Mouse (Mus musculus) limb, embryonic 14.5 days (tissue): Measurements from ENCODE around the gene Trub1. TPM values are rescaled to one million over a fixed set of nuclear protein-coding genes. Genes with fewer than 3 reads are reported as not detected.

Source experiments
- ATAC-seq: fragments of 200-750 bp; cut with Nextera tagmentation; 2 replicates; pipeline ENCODE4 v1.8.0; 2017; ENCODE audit warnings: low read depth, moderate number of reproducible peaks, moderate TSS enrichment; ENCODE audit not compliant: low FRiP score
- DNase-seq: peaks from one replicate; pipeline ENCODE4 v3.0.0-alpha.2; 2015; ENCODE audit warnings: low spot score
- H3K27ac ChIP-seq: fragments of 300-500 bp; sonication (generic); replicated peaks from 2 replicates; pipeline ENCODE4 v1.5.1; 2014; ENCODE audit warnings: low read depth, mild to moderate bottlenecking, low read length, moderate library complexity, mixed read lengths
- H3K27me3 ChIP-seq: fragments of 300-500 bp; sonication (generic); 2 replicates; pipeline ENCODE4 v1.6.1; 2014; ENCODE audit warnings: low read length, mixed read lengths; ENCODE audit not compliant: control insufficient read depth, insufficient read depth
- H3K36me3 ChIP-seq: fragments of 300-500 bp; sonication (generic); 2 replicates; pipeline ENCODE4 v1.6.1; 2014; ENCODE audit warnings: mild to moderate bottlenecking, low read length, moderate library complexity, mixed read lengths; ENCODE audit not compliant: control insufficient read depth, insufficient read depth
- H3K4me1 ChIP-seq: fragments of 300-500 bp; sonication (generic); 2 replicates; pipeline ENCODE4 v1.6.1; 2014; ENCODE audit warnings: antibody characterized with exemption, low read length, mixed read lengths; ENCODE audit not compliant: control insufficient read depth, insufficient read depth
- H3K4me2 ChIP-seq: fragments of 300-500 bp; sonication (generic); replicated peaks from 2 replicates; pipeline ENCODE4 v1.6.1; 2014; ENCODE audit warnings: low read depth, mild to moderate bottlenecking, low read length, moderate library complexity; ENCODE audit not compliant: severe bottlenecking
- H3K4me3 ChIP-seq: fragments of 300-500 bp; sonication (generic); replicated peaks from 2 replicates; pipeline ENCODE4 v1.5.1; 2014; ENCODE audit warnings: low read length
- H3K9ac ChIP-seq: fragments of 300-500 bp; sonication (generic); 2 replicates; pipeline ENCODE4 v1.6.1; 2014; ENCODE audit warnings: mild to moderate bottlenecking, low read depth, low read length, moderate library complexity; ENCODE audit not compliant: severe bottlenecking
- H3K9me3 ChIP-seq: fragments of 300-500 bp; sonication (generic); 2 replicates; pipeline ENCODE4 v1.6.1; 2016; ENCODE audit warnings: low read length; ENCODE audit not compliant: control insufficient read depth
- POLR2A ChIP-seq: fragments of 200-500 bp; IDR thresholded peaks from 2 replicates; pipeline ENCODE4 v1.8.0; 2012; ENCODE audit warnings: inconsistent platforms, mild to moderate bottlenecking, moderate library complexity, borderline replicate concordance; ENCODE audit not compliant: insufficient read depth, insufficient read length; ENCODE audit errors: extremely low read depth
- WGBS: fragments of 180-500 bp; shearing (Covaris S2); extraction: QIAGEN DNeasy Blood & Tissue Kit; methylation state at CpG from one replicate; pipeline ENCODE4 v1.1.7; 2014; 5-methylcytosine and 5-hydroxymethylcytosine counted together
- polyA plus RNA-seq, 2 experiments: library from polyadenylated mRNA; depleted of rRNA in 1 of 2; stranded (reverse) in 1 of 2; unstranded in 1 of 2; fragments of >200 nt; fragmentation: Nextera tagmentation in 1 of 2; extraction: Ambion mirVana in 1 of 2; gene quantifications; 2 replicates each; pipeline versions ENCODE4 v1.2.1 to v1.2.3; 2012 to 2014

The Trub1 gene
- polyA plus RNA-seq, 2 experiments: 24.4 to 31.7 TPM

- Histone ChIP-seq H3K4me3 (no peak overlapping the region), H3K9me3 (no peaks in the 10 kb centered on the region), H3K4me1 (peaks cover 4% of the 10 kb centered on the region; the same call in 1 of the 2 replicates), H3K27ac (no peak overlapping the region), H3K4me2 (no peak overlapping the region), H3K27me3 (no peaks in the 10 kb centered on the region), H3K9ac (no peak overlapping the region), H3K36me3 (no peaks in the 10 kb centered on the region)
- ATAC-seq: no peak
- no peak for TF ChIP-seq POLR2A
- DNase-seq: no peak
- 52% methylated on average over 6 of the region's 6 CpGs for WGBS
Measured at GRCm38 (mm10) chr19:57503144-57503543, 50.4 kb downstream of the Trub1 start.

- DNase-seq: no peak
- 90% methylated on average over 25 of the region's 25 CpGs for WGBS
- Histone ChIP-seq H3K4me2 (no peak overlapping the region), H3K9me3 (no peaks in the 10 kb centered on the region), H3K4me1 (peaks cover 4% of the 10 kb centered on the region), H3K36me3 (no peaks in the 10 kb centered on the region), H3K27ac (no peak overlapping the region), H3K27me3 (no peaks in the 10 kb centered on the region), H3K4me3 (no peak overlapping the region), H3K9ac (no peak overlapping the region)
- TF ChIP-seq POLR2A: no peak
- ATAC-seq: no peak
Measured at GRCm38 (mm10) chr19:57505048-57505932, 52.6 kb downstream of the Trub1 start.

GRCm38 (mm10) chr19:57506591-57506990, 53.9 kb downstream of the Trub1 start:
- no peaks in the 10 kb centered on the region for H3K9me3 ChIP-seq
- H3K36me3 ChIP-seq: no peaks in the 10 kb centered on the region
- 40% methylated on average over 5 of the region's 5 CpGs for WGBS
- H3K4me2 ChIP-seq: no peak overlapping the region
- no peak overlapping the region for H3K4me3 ChIP-seq
- DNase-seq (no peak), ATAC-seq (no peak)
- H3K27me3 ChIP-seq: no peaks in the 10 kb centered on the region
- no peak overlapping the region for H3K9ac ChIP-seq
- TF ChIP-seq POLR2A: no peak
- H3K27ac ChIP-seq: no peak overlapping the region
- H3K4me1 ChIP-seq: peaks cover 10% of the 10 kb centered on the region

- H3K36me3 ChIP-seq: no peaks in the 10 kb centered on the region
- ATAC-seq: no peak
- H3K9me3 ChIP-seq: no peaks in the 10 kb centered on the region
- no peak for DNase-seq
- H3K4me3 ChIP-seq: no peak overlapping the region
- no peak overlapping the region for H3K27ac ChIP-seq
- H3K4me2 ChIP-seq: no peak overlapping the region
- H3K9ac ChIP-seq: no peak overlapping the region
- no peak for TF ChIP-seq POLR2A
- peaks cover 10% of the 10 kb centered on the region for H3K4me1 ChIP-seq
- no peaks in the 10 kb centered on the region for H3K27me3 ChIP-seq
- 85% methylated on average over 11 of the region's 11 CpGs for WGBS
Measured at GRCm38 (mm10) chr19:57508261-57508788, 55.6 kb downstream of the Trub1 start.

DNA sequence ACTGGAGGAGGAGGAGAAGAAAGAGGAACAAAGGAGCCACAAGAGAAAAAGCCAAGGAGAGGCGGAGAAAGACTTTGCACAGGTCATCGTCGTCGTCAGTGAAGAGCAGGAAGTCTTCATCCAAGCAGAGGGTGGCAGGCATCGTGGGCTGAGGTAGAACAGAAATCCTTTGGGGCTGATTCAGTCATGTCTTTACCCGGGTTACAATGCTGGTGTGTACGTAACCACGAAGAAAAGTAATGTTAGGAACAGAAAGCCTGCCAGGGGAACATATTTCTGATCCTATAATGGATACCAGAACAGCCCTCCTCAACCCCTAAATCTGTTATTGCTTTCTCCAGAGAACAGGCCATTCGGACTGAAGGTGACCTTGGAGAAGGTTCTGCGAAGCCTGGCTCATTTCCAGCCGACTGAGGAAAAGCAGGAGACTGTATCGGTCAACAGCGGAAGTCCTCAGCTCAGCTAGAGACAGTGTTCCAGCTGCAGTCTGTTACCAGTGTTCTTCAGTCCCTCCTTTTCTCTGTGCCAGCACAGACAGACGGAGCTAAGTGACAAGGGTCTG, 57.1 kb downstream of the Trub1 start:
- H3K27ac ChIP-seq: no peak overlapping the region
- no peak for TF ChIP-seq POLR2A
- H3K27me3 ChIP-seq: no peaks in the 10 kb centered on the region
- no peaks in the 10 kb centered on the region for H3K36me3 ChIP-seq
- 34% methylated on average over 14 of the region's 14 CpGs for WGBS
- no peak overlapping the region for H3K4me3 ChIP-seq
- peak; percentile 72; the same call in 1 of the 2 replicates for ATAC-seq
- H3K9ac ChIP-seq: no peak overlapping the region
- H3K4me2 ChIP-seq: no peak overlapping the region
- peak; percentile 63 for DNase-seq
- H3K9me3 ChIP-seq: no peaks in the 10 kb centered on the region
- peaks cover 10% of the 10 kb centered on the region for H3K4me1 ChIP-seq
